Mouse (Mus musculus): ENCODE measurements around the gene Eva1b. TPM values are rescaled to one million over a fixed set of nuclear protein-coding genes. Genes with fewer than 3 reads are reported as not detected.
A peak's percentile ranks its signal among the peaks of the same experiment; 100 is the strongest.

The Eva1b gene
- polyA plus RNA-seq, 1 experiment from 2014 or later = 69.4 TPM

DNA sequence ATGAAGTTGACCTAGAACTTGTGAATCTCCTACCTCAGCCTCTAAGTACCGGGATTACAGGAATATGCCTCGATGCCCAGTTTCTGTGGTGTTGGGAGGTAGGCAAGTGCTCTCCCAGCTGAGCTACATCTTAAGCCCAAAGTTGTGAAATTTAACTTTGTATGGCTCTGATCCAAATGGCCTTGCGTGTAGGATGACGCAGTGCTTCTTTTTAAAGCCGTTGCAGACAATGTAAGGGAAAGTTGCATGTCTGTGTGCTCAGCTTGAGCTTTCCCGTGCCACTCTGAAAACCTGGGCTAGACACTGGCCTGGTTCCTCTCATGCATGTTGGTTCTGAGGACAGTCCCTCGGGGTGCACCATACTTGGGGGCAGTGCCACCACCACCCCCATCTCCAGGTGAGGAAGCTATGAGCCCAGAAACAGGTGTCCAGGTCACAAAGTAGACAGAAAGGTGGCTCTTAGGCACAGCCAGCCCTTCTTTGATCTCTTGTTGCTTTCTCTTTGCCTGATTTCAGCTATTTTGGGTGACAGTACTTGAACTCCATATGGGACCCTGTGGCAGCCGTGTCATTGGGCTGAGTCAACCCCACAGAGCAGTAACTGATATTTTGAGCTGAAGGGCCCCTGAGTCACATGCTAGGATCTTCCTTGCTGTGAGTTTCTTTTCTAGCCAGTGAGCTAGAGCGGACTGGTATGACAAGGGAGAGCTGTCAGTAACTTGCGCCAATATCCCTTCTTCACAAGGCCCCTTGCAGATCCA is 37.8 kb upstream of the Eva1b start:
- WGBS = 75% methylated on average over 10 of the region's 10 CpGs
- Histone ChIP-seq H3K4me2 (replicated peaks) (no peak overlapping the region; the same call in 1 of the 2 replicates), H3K4me1 (peaks cover 25% of the 10 kb centered on the region), H3K9ac (0 out of 2 replicates have a peak overlapping the region, but pooled peaks have one; percentile 4), H3K27me3 (no peaks in the 10 kb centered on the region), H3K27ac (peak overlapping the region; percentile 75; the same call in 1 of the 2 replicates), H3K36me3 (no peaks in the 10 kb centered on the region), H3K4me3 (no peak overlapping the region), H3K9me3 (no peaks in the 10 kb centered on the region)
- ATAC-seq (ENCODE audit: insufficient number of reproducible peaks, insufficient read depth, low FRiP score, low TSS enrichment) = no peak

DNA sequence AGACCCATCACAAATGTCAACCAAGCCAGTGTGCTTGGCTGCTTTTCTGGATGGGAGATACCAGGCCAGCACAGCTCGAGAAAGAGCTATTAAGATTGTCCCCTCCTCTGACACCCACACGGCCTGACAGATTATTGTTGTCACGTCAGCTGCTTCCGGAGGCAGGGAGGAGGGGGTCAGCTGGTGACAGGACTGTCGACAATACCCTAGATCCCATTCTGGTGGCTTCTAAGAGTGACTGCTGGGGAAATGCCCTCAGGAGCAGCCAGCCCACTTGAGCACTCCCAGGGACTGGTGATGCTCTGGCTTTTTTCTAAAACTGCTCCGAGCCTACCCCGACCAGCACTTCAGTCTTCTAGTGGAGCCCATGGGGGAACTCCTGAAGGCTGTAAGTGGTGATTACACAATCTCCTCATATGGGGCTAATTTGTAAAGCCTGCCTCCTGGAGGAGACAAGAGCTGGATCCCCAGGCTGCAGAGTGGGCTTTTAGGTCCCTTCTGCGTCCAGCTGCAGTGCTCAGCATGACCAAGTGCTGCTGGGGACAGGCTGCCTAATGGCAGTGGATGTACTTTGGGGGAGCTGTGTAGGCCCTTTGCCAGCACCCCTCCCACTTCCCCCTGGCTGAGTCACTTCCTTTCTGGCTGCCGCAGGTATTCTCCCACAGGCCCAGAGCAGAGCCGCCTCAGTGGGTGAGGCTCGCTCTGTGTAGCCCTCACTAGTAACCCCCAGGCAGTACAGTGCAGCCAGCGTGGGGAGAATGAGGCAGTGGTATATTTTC is 37.0 kb upstream of the Eva1b start:
- Histone ChIP-seq H3K27ac (peak overlapping the region; percentile 75), H3K27me3 (no peaks in the 10 kb centered on the region), H3K36me3 (no peaks in the 10 kb centered on the region), H3K4me3 (no peak overlapping the region), H3K9ac (0 out of 2 replicates have a peak overlapping the region, but pooled peaks have one; percentile 4), H3K9me3 (no peaks in the 10 kb centered on the region), H3K4me1 (peaks cover 19% of the 10 kb centered on the region), H3K4me2 (replicated peaks) (peak overlapping the region; percentile 16)
- WGBS = 9% methylated on average over 12 of the region's 12 CpGs
- ATAC-seq (ENCODE audit: insufficient number of reproducible peaks, insufficient read depth, low FRiP score, low TSS enrichment) = peak; percentile 72; the same call in 1 of the 2 replicates

DNA sequence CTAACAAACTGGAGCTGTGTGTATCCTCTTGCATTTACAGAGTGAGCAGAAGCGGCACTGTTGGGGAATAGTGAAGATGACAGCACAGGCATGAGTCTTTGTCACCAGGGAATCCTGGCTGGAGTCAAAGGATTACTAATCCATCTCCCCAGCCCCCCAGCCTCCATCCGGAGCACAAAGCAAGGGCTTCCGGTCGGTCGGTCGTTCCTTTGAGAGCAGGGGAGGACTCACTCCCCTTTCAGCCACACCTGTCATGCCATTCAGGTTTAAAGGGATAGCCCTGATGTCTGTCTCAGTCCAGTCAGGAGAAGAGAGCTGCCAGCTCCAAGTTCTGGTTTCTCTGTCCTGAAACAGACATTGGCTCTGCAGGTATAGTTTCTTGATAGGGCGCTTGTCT is 36.4 kb upstream of the Eva1b start:
- Histone ChIP-seq H3K36me3 (no peaks in the 10 kb centered on the region), H3K27ac (peak overlapping the region; percentile 75), H3K4me3 (no peak overlapping the region), H3K27me3 (no peaks in the 10 kb centered on the region), H3K9ac (no peak overlapping the region), H3K4me1 (peaks cover 19% of the 10 kb centered on the region), H3K9me3 (no peaks in the 10 kb centered on the region), H3K4me2 (replicated peaks) (peak overlapping the region; percentile 16)
- ATAC-seq (ENCODE audit: insufficient number of reproducible peaks, insufficient read depth, low FRiP score, low TSS enrichment) = no peak
- 17% methylated on average over 7 of the region's 7 CpGs for WGBS

DNA sequence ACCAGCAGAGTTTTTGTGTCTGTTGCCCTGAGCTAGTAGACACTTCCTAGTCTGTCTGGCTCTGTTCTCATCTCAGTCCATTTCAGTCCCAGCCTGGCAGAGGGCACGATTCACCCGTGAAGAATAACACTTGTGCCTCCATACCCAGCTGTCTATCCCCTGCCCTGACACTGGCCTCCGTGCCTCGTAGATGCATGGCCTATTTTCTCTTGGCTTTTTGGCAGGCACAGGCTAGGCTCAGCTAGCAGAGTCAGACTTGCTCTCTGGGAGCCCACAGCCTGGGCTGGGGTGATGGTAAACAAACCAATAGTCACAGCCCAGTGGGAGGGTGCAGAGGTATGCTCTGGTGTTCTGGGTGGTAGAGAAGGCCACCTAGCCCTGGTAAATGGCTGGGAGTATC is 34.3 kb upstream of the Eva1b start:
- Histone ChIP-seq H3K27ac (no peak overlapping the region), H3K4me1 (peaks cover 19% of the 10 kb centered on the region), H3K36me3 (0 out of 2 replicates have a peak, but pooled peaks cover 5% of the 10 kb centered on the region), H3K9ac (no peak overlapping the region), H3K9me3 (no peaks in the 10 kb centered on the region), H3K4me2 (replicated peaks) (no peak overlapping the region), H3K4me3 (no peak overlapping the region), H3K27me3 (no peaks in the 10 kb centered on the region)
- 77% methylated on average over 4 of the region's 4 CpGs for WGBS
- no peak for ATAC-seq (ENCODE audit: insufficient number of reproducible peaks, insufficient read depth, low FRiP score, low TSS enrichment)

DNA sequence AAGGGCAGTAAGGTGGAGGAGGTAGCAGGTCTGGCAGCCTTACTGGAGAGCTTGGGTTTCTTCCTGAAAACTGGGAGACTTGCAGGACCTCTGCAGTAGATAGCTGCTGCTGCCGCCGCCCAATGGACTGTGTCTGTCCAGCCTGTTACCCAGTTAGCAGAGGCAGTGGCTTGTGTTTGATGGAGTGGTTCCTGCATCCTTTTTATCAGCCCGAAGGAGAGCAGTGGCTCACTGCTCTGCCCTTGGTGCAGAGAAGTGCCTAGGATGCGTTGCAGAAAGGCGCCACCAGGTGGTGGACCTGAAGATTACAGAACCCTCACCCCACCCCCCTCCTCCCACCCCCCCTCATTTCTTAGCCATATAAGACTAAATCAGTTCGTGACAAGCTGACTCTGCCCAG is 33.6 kb upstream of the Eva1b start:
- Histone ChIP-seq H3K4me2 (replicated peaks) (no peak overlapping the region), H3K4me3 (no peak overlapping the region), H3K9ac (no peak overlapping the region), H3K36me3 (peaks cover 9% of the 10 kb centered on the region; the same call in 1 of the 2 replicates), H3K4me1 (peaks cover 19% of the 10 kb centered on the region), H3K27me3 (no peaks in the 10 kb centered on the region), H3K27ac (no peak overlapping the region), H3K9me3 (no peaks in the 10 kb centered on the region)
- ATAC-seq (ENCODE audit: insufficient number of reproducible peaks, insufficient read depth, low FRiP score, low TSS enrichment) = no peak
- WGBS = 21% methylated on average over 6 of the region's 6 CpGs

DNA sequence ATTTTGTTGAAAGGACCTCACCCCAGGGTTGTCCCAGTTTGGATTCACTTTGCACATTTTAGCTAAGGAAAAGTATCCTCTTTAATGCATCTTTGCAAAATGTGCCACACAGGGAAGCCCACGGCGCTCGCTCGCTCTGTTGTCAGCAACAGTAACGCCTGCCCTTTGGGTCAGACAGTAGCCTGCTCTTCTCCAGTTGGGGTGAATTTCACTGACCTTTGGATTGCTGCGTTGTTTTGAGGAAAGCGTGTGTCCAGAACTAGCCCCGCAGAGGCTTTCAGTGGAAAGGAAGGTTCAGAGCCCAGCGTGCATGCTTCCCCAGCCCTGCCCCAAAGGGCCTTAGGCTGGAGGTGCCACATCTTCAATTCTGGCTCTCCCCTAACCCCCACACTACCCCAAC is 32.1 kb upstream of the Eva1b start:
- 80% methylated on average over 9 of the region's 9 CpGs for WGBS

DNA sequence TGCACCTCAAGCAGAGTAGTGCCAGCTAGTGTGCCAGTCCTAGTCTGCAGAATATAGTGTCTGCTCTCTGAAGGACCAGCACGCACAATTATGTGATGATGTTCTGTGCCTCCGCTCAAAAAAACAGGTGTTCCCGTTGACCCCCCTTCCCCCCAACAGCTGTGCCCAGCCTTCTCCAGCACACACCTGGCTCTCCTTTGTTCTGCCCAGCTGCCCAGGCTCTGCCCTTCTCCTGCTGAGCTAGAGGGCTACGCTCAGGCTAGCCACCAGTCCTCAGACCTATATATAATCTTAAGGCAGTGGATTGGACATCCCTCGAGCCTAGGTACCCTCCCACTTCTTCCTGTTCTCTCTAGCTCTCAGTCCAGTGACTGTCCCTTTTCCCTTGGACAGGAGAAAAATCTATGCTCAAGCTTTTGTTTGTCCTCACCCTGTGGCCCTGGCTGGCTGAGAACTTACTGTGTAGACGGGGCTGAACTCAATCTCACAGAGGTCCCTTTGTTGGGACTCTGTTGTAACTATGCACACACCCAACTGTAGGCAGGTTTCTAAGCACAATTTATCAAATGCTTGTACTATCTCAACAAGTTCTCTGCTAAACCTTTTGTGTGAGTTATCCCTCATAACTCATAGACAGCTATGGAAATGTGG is 31.5 kb upstream of the Eva1b start:
- H3K4me1 ChIP-seq = peaks cover 4% of the 10 kb centered on the region
- 0 out of 2 replicates have a peak, but pooled peaks cover 3% of the 10 kb centered on the region for H3K9me3 ChIP-seq
- 64% methylated on average over 6 of the region's 6 CpGs for WGBS
- H3K4me3 ChIP-seq = no peak overlapping the region
- no peaks in the 10 kb centered on the region for H3K27me3 ChIP-seq
- no peak overlapping the region for H3K9ac ChIP-seq
- H3K27ac ChIP-seq = no peak overlapping the region
- no peak overlapping the region for H3K4me2 ChIP-seq (replicated peaks)
- H3K36me3 ChIP-seq = peaks cover 12% of the 10 kb centered on the region; the same call in 1 of the 2 replicates
- ATAC-seq (ENCODE audit: insufficient number of reproducible peaks, insufficient read depth, low FRiP score, low TSS enrichment) = no peak

More for the DNA sequence above, 32.1 kb upstream of the Eva1b start:
- peaks cover 10% of the 10 kb centered on the region for H3K4me1 ChIP-seq
- H3K27ac ChIP-seq = no peak overlapping the region
- H3K36me3 ChIP-seq = peaks cover 9% of the 10 kb centered on the region; the same call in 1 of the 2 replicates
- no peak for ATAC-seq (ENCODE audit: insufficient number of reproducible peaks, insufficient read depth, low FRiP score, low TSS enrichment)
- H3K4me3 ChIP-seq = no peak overlapping the region
- no peaks in the 10 kb centered on the region for H3K9me3 ChIP-seq
- H3K27me3 ChIP-seq = no peaks in the 10 kb centered on the region
- H3K4me2 ChIP-seq (replicated peaks) = no peak overlapping the region
- H3K9ac ChIP-seq = no peak overlapping the region

DNA sequence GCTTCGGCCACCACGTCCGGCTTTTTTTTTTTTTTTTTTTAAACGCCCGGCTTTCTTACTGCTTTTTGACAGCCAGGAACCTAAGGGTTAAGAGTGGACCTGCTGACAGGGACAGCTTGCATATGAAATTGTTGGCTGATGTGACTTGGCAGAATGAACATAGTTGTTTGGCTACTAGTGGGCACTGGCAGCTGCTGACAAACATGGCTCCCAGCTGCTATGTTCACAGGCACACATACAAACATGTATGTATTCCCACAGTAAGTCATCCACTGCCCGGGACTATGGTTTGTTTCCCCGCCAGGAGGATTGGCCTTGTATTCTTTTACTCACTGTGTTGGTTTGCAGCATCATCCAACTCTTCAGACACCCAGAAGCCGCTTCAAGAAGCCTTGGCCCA is 30.4 kb upstream of the Eva1b start:
- Histone ChIP-seq H3K4me1 (no peaks in the 10 kb centered on the region), H3K4me2 (replicated peaks) (no peak overlapping the region), H3K27me3 (no peaks in the 10 kb centered on the region), H3K9me3 (0 out of 2 replicates have a peak, but pooled peaks cover 3% of the 10 kb centered on the region), H3K4me3 (no peak overlapping the region), H3K27ac (no peak overlapping the region), H3K36me3 (peaks cover 19% of the 10 kb centered on the region; the same call in 1 of the 2 replicates), H3K9ac (no peak overlapping the region)
- 90% methylated on average over 8 of the region's 8 CpGs for WGBS
- no peak for ATAC-seq (ENCODE audit: insufficient number of reproducible peaks, insufficient read depth, low FRiP score, low TSS enrichment)

DNA sequence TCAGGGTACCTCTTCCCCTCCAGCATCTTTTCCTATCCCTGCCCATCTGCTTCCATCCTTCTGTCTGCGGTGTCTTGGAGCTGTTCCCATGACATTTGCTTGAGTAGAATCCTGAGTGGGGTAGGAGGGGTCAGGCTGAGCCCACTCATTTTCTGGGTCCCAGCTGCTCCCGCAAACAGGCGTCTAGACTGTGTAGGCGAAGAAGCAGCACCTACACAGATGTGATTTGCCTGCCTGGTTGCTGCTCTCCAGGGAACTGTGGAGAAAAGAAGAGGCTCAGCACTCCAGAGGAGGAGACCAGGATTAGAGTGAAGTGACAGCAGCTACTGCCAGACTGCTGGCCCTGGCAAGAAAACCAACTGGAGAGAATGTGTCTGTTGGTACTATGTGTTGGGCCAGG is 28.9 kb upstream of the Eva1b start:
- ATAC-seq (ENCODE audit: insufficient number of reproducible peaks, insufficient read depth, low FRiP score, low TSS enrichment) = no peak
- WGBS = 89% methylated on average over 4 of the region's 4 CpGs

DNA sequence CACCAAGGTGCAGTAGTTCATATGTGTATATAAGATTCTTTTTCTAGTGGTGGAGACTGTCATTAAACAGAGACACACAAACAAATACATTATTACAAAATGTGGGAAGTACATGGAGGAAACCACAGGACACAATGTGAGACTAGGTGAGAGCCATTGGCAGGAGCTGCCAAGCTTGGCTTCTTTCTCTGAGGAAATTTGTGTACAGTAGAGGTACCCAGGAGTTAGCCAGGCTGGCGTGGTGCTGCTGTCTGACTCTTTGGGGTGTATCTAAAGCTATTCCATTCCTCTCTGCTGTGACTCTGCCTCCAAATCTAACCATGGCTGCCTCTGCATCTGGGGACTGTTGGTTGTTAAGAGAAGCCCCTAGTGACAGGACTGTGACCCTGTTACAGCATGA is 28.5 kb upstream of the Eva1b start:
- Histone ChIP-seq H3K4me3 (no peak overlapping the region), H3K9ac (no peak overlapping the region), H3K4me1 (no peaks in the 10 kb centered on the region), H3K9me3 (0 out of 2 replicates have a peak, but pooled peaks cover 3% of the 10 kb centered on the region), H3K27ac (0 out of 2 replicates have a peak overlapping the region, but pooled peaks have one; percentile 18), H3K36me3 (peaks cover 23% of the 10 kb centered on the region; the same call in 1 of the 2 replicates), H3K27me3 (no peaks in the 10 kb centered on the region), H3K4me2 (replicated peaks) (no peak overlapping the region)
- no peak for ATAC-seq (ENCODE audit: insufficient number of reproducible peaks, insufficient read depth, low FRiP score, low TSS enrichment)
- WGBS = 95% methylated on average over 1 of the region's 1 CpGs

More for the DNA sequence above, 28.9 kb upstream of the Eva1b start:
- no peak overlapping the region for H3K4me3 ChIP-seq
- H3K27ac ChIP-seq = no peak overlapping the region
- H3K27me3 ChIP-seq = no peaks in the 10 kb centered on the region
- H3K36me3 ChIP-seq = peaks cover 21% of the 10 kb centered on the region; the same call in 1 of the 2 replicates
- H3K9ac ChIP-seq = no peak overlapping the region
- H3K4me1 ChIP-seq = no peaks in the 10 kb centered on the region
- 0 out of 2 replicates have a peak, but pooled peaks cover 3% of the 10 kb centered on the region for H3K9me3 ChIP-seq
- H3K4me2 ChIP-seq (replicated peaks) = no peak overlapping the region

DNA sequence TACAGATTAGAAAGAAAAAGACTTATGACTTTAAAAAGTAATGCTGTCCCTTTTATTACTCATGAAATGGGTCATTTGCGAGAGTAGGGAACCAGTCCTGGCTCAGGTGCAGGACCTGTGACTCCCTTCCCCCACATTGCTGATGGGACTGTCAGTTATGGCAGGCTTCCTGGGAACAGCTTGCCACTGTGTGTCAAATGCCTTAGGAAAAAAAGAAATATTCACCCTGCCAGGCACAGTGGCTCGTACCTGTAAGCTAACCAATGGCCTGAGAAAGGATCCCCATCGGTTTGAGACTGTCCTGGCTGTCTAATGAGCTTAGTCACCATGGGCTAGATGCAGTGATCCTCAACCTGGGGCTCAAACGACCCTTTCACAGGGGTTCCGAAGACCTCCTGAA is 27.5 kb upstream of the Eva1b start:
- Histone ChIP-seq H3K27me3 (no peaks in the 10 kb centered on the region), H3K27ac (no peak overlapping the region), H3K9ac (no peak overlapping the region), H3K9me3 (0 out of 2 replicates have a peak, but pooled peaks cover 3% of the 10 kb centered on the region), H3K4me1 (no peaks in the 10 kb centered on the region), H3K36me3 (peaks cover 33% of the 10 kb centered on the region), H3K4me2 (replicated peaks) (no peak overlapping the region), H3K4me3 (no peak overlapping the region)
- ATAC-seq (ENCODE audit: insufficient number of reproducible peaks, insufficient read depth, low FRiP score, low TSS enrichment) = no peak
- 85% methylated on average over 5 of the region's 5 CpGs for WGBS

Data from embryonic facial prominence, embryonic 12.5 days (tissue).